ENCODE assay signal across 8 mouse cellular contexts in the genomic region with DNA sequence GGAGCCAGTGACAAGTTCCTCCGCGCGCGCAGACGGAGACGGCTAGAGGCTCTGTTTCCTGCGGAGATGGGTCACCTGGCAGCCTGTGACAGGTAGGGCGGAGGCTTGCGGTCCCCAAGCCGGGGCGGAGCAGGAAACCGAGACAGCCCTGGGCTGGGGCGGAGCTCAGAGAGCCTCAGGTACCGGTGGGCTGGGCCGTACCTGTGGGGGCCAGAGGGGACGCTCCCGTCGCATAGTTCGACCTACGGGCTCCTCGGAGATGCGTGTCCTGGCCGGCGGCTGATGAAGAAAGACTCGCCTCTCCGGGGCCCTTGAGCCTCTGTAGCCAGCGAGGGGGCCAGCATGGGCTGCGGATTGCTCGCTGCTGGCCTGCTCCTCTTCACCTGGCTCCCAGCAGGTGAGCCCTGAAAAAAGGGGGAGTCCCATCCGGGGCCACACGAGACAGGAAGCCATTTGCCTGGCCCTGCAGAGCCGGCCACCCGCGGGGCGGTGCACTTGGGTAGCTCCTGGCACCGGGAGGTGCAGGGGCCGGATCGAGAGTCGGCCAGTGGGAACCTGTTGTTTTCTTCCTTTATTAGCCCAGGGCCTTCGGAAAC. TPM values are rescaled to one million over a fixed set of nuclear protein-coding genes. Genes with fewer than 3 reads are reported as not detected.
A peak's percentile ranks its signal among the peaks of the same experiment; 100 is the strongest.
DNase-seq lines count a peak whose midpoint lies in the region; ATAC-seq and TF ChIP-seq lines count a peak whose summit lies in the region.

A gene (plus strand): TSS at position 161 of the 596 bp plus-strand sequence.

- peak; percentile 9 for DNase-seq in adrenal gland, postnatal 14 days
- DNase-seq in adrenal gland, adult 18-20 months (ENCODE audit: low spot score in 2 of 2) = no peak
- DNase-seq in limb, embryonic 11.5 days (ENCODE audit: low spot score) = peak; percentile 31
- peak; percentile 26 for DNase-seq in midbrain, embryonic 14.5 days
- peak; percentile 43 for DNase-seq in thymus, postnatal 4 days
- no peak for DNase-seq in gastrocnemius, adult 18-20 months (ENCODE audit: low spot score)

- H3K36me3 ChIP-seq in E14TG2a.4 (ENCODE audit: insufficient read depth, low read length) = no peaks in the 10 kb centered on the region
- H3K36me3 ChIP-seq in limb, embryonic 11.5 days (ENCODE audit: control insufficient read depth, insufficient read depth, low read length) = no peaks in the 10 kb centered on the region
- H3K36me3 ChIP-seq in midbrain, embryonic 14.5 days (ENCODE audit: control insufficient read depth, insufficient read depth, low read length) = no peaks in the 10 kb centered on the region

- WGBS in limb, embryonic 11.5 days = 1% methylated on average over 40 of the region's 40 CpGs
- 3% methylated on average over 40 of the region's 40 CpGs for WGBS in midbrain, embryonic 14.5 days

- peaks cover 24% of the 10 kb centered on the region for H3K4me1 ChIP-seq in E14TG2a.4 (replicated peaks; ENCODE audit: low read depth, low read length)
- 0 out of 2 replicates have a peak, but pooled peaks cover 3% of the 10 kb centered on the region for H3K4me1 ChIP-seq in limb, embryonic 11.5 days (ENCODE audit: control insufficient read depth, insufficient read depth, low read length)
- peaks cover 6% of the 10 kb centered on the region; the same call in 1 of the 2 replicates for H3K4me1 ChIP-seq in midbrain, embryonic 14.5 days (ENCODE audit: control insufficient read depth, insufficient read depth, low read length)

- peaks cover 21% of the 10 kb centered on the region for H3K27me3 ChIP-seq in E14TG2a.4 (ENCODE audit: insufficient read depth, low read length)
- H3K27me3 ChIP-seq in limb, embryonic 11.5 days (ENCODE audit: control insufficient read depth, insufficient read depth, low read length) = peaks cover 10% of the 10 kb centered on the region; the same call in 1 of the 2 replicates
- peaks cover 25% of the 10 kb centered on the region; the same call in 1 of the 2 replicates for H3K27me3 ChIP-seq in midbrain, embryonic 14.5 days (ENCODE audit: control insufficient read depth, insufficient read depth, low read length)

- peak within 1 kb of the TSS; percentile 80 for H3K4me2 ChIP-seq in limb, embryonic 11.5 days (ENCODE audit: low read depth, severe bottlenecking)
- peak within 1 kb of the TSS; percentile 77 for H3K4me2 ChIP-seq in midbrain, embryonic 14.5 days (ENCODE audit: low read length)

- H3K9ac ChIP-seq in limb, embryonic 11.5 days (ENCODE audit: low read length) = 0 out of 2 replicates have a peak within 1 kb of the TSS, but pooled peaks have one; percentile 27
- peak within 1 kb of the TSS; percentile 52 for H3K9ac ChIP-seq in midbrain, embryonic 14.5 days (replicated peaks; ENCODE audit: low read length)

- no peaks in the 10 kb centered on the region for H3K9me3 ChIP-seq in E14TG2a.4 (ENCODE audit: low read length)
- H3K9me3 ChIP-seq in limb, embryonic 11.5 days (ENCODE audit: control insufficient read depth, low read length) = no peaks in the 10 kb centered on the region
- no peaks in the 10 kb centered on the region for H3K9me3 ChIP-seq in midbrain, embryonic 14.5 days (ENCODE audit: control insufficient read depth, low read length)

- peak; percentile 58 to 86 for ATAC-seq in hematopoietic stem cell, adult 5-6 weeks (replicated peaks in 1 of 2; ENCODE audit: insufficient read depth in 1 of 2, low FRiP score in 2 of 2, low TSS enrichment in 1 of 2, low read depth in 1 of 2, poor library complexity in 2 of 2, severe bottlenecking in 2 of 2)
- no peak; the same call in 1 of the 2 replicates for ATAC-seq in limb, embryonic 11.5 days (ENCODE audit: insufficient number of reproducible peaks, low FRiP score, low TSS enrichment, low read depth)
- ATAC-seq in midbrain, embryonic 14.5 days (ENCODE audit: low FRiP score, low TSS enrichment) = peak; percentile 55

- peak within 1 kb of the TSS; percentile 81 for H3K4me3 ChIP-seq in E14TG2a.4 (replicated peaks; ENCODE audit: low read length)
- H3K4me3 ChIP-seq in limb, embryonic 11.5 days (ENCODE audit: low read depth, low read length) = peak within 1 kb of the TSS; percentile 39
- peak within 1 kb of the TSS; percentile 43 for H3K4me3 ChIP-seq in midbrain, embryonic 14.5 days (replicated peaks; ENCODE audit: low read depth, low read length)

- no peak within 1 kb of the TSS for H3K27ac ChIP-seq in limb, embryonic 11.5 days (replicated peaks; ENCODE audit: low read depth, low read length)
- H3K27ac ChIP-seq in midbrain, embryonic 14.5 days (replicated peaks; ENCODE audit: low read depth, low read length) = no peak within 1 kb of the TSS

- TF ChIP-seq CTCF in E14TG2a.4 (conservative IDR thresholded peaks at IDR 0.05; ENCODE audit: low read length) = no peak

RNA-seq across cellular contexts. Expression of the gene that starts here (rescaled TPM):
- total RNA-seq in adrenal gland, postnatal 14 days (2021) = 0.41 TPM in 1 of 2 replicates, not detected in the other
- not detected for total RNA-seq in adrenal gland, adult 18-20 months (2021)
- 0.45 and 0.63 TPM in 2 replicates for total RNA-seq in hematopoietic stem cell, adult 5-6 weeks (2017)
- 0.21 and 0.47 TPM in 2 replicates for polyA plus RNA-seq in limb, embryonic 11.5 days (2014; fragmentation: Nextera tagmentation; extraction: Ambion mirVana)
- polyA plus RNA-seq in midbrain, embryonic 14.5 days (2014; fragmentation: Nextera tagmentation; extraction: Ambion mirVana) = 0.16 and 0.26 TPM in 2 replicates
- total RNA-seq in gastrocnemius, adult 18-20 months (2021) = under 1 TPM; 0.11 to 0.28 TPM

Comparison
In these comparisons a context has a peak if more than half of its experiments do, and no peak if none do; other contexts are left out.
1. Peak in DNase-seq in adrenal gland, postnatal 14 days; RNA of the gene not detected or under 1 TPM.
2. Peak in ATAC-seq in hematopoietic stem cell, adult 5-6 weeks; RNA of the gene not detected or under 1 TPM.
3. Peak in DNase-seq, H3K4me3 ChIP-seq, H3K9ac ChIP-seq and H3K4me2 ChIP-seq in limb, embryonic 11.5 days; RNA of the gene not detected or under 1 TPM.
4. Peak in DNase-seq, ATAC-seq, H3K4me3 ChIP-seq, H3K9ac ChIP-seq and H3K4me2 ChIP-seq in midbrain, embryonic 14.5 days; RNA of the gene not detected or under 1 TPM.